Mouse (Mus musculus): ENCODE measurements around the gene Faiml. TPM values are rescaled to one million over a fixed set of nuclear protein-coding genes. Genes with fewer than 3 reads are reported as not detected.

Gene Faiml
- polyA plus RNA-seq, 1 experiment from 2014 or later, result not detected

DNA sequence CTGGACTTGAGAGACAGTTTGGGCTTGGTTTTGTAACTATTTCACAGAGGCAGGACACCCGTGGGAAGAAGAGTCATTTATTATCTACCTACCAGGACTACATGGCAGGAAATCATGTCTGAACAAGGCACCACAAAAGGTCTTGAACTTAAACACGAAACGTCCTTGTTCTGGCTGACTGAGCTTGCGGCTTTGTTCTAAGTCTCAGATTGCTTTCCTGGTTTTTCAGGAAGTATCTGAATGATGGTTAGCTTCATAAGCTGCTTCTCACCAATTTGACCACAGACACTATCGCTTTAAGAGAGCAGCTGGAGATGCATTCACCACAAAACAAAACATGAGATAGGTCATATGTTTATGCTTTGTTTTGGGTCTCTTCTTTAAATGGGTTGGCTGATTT is 3.5 kb upstream of the Faiml start:
- Histone ChIP-seq H3K4me1 (peaks cover 11% of the 10 kb centered on the region), H3K27ac (replicated peaks) (no peak overlapping the region), H3K36me3 (no peaks in the 10 kb centered on the region), H3K9me3 (no peaks in the 10 kb centered on the region), H3K4me2 (no peak overlapping the region), H3K4me3 (no peak overlapping the region), H3K27me3 (replicated peaks) (no peaks in the 10 kb centered on the region; the same call in 1 of the 2 replicates), H3K9ac (no peak overlapping the region)
- WGBS, result 73% methylated on average over 5 of the region's 5 CpGs
- no peak for ATAC-seq (ENCODE audit: extremely low read depth, insufficient number of reproducible peaks, low FRiP score, low TSS enrichment)

DNA sequence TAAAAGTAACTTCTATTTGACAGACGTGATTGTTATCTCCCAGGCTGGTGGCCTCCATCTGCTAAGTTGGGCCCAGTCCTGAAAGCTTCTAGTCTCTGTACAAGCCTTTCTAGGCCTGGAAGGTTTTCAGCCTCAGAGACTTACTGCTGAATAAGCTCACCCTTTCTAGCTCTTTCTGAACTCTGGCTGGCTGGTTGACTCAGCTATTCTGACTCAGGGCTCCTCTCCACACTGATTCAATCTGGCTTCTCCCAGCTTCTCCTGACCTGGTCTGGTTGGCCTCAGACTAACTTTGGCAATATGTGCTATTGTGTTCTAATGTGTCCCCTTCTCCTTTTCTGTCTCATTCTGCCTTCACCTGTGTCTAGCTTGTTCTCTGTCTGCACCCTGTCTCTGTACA is 2.2 kb upstream of the Faiml start:
- ATAC-seq (ENCODE audit: extremely low read depth, insufficient number of reproducible peaks, low FRiP score, low TSS enrichment), result no peak
- WGBS, result 33% methylated on average over 1 of the region's 1 CpGs
- Histone ChIP-seq H3K27me3 (replicated peaks) (no peaks in the 10 kb centered on the region; the same call in 1 of the 2 replicates), H3K4me3 (no peak overlapping the region), H3K36me3 (no peaks in the 10 kb centered on the region), H3K4me1 (peaks cover 11% of the 10 kb centered on the region), H3K4me2 (no peak overlapping the region), H3K9ac (no peak overlapping the region), H3K9me3 (no peaks in the 10 kb centered on the region), H3K27ac (replicated peaks) (no peak overlapping the region)

DNA sequence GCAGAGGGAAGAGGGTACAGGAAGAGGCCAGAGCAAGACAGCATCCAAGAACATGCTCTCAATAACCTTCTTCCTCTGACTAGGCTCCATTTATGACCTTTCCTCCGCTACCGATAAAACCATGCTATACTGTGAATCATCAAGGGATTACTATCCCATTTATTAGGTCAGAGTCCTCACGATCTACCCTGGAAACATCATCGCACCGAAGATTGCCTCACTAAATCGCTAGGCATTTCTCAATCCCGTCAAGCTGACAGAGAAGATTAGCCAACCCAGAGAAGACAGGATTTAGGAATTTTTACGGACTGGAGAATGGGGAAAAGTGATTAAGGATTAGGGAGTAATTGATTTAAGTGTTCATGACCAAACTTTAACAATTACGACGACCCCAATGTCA is 1.2 kb upstream of the Faiml start:
- Histone ChIP-seq H3K4me2 (no peak overlapping the region), H3K9ac (no peak overlapping the region), H3K4me3 (no peak overlapping the region), H3K27ac (replicated peaks) (no peak overlapping the region), H3K36me3 (no peaks in the 10 kb centered on the region), H3K4me1 (peaks cover 6% of the 10 kb centered on the region), H3K27me3 (replicated peaks) (no peaks in the 10 kb centered on the region; the same call in 1 of the 2 replicates), H3K9me3 (no peaks in the 10 kb centered on the region)
- no peak for ATAC-seq (ENCODE audit: extremely low read depth, insufficient number of reproducible peaks, low FRiP score, low TSS enrichment)
- 85% methylated on average over 10 of the region's 10 CpGs for WGBS

DNA sequence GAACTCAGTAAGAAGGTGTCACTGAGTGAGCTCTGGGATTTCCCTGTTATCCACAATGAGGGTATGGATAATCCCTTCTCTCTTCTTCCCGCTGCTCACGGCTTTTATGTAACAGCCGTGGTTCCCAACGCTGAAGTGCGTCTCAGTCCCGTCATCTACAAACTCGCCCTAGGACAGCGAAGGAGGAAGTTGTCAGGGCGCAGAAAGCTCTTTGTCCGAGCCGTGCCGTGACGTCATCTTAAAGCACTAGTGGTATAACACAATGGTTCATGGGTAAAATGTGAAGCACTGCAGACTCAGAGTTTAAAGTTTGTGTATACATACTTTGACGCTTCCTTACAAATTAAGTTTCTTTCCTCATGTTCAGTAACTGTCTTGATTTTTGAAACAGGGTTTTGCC is 7.6 kb downstream of the Faiml start:
- Histone ChIP-seq H3K4me2 (no peak overlapping the region), H3K4me3 (no peak overlapping the region), H3K9me3 (no peaks in the 10 kb centered on the region), H3K9ac (no peak overlapping the region), H3K4me1 (no peaks in the 10 kb centered on the region), H3K27ac (replicated peaks) (no peak overlapping the region), H3K27me3 (replicated peaks) (no peaks in the 10 kb centered on the region), H3K36me3 (no peaks in the 10 kb centered on the region)
- no peak for ATAC-seq (ENCODE audit: extremely low read depth, insufficient number of reproducible peaks, low FRiP score, low TSS enrichment)
- WGBS, result 84% methylated on average over 14 of the region's 14 CpGs

DNA sequence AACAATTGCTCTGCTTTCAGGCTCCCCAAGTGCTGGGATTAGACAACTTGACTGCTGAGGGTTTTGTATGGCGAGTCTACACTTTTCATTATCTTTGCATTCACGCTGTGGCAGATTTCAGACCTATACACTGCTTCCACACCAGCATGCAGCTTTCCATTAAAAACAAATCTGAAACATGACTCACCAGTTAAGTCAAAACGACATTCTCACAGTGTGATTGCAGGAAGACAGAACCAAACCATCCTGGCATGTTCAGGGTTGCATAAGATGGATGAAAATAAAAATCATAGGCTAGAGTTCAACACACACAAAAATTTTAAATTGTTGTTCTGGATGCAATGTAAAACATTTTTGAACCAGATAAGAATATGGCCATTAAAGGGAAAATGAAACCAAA is 12.5 kb downstream of the Faiml start:
- Histone ChIP-seq H3K27ac (replicated peaks) (no peak overlapping the region), H3K9me3 (no peaks in the 10 kb centered on the region), H3K4me2 (no peak overlapping the region), H3K4me1 (no peaks in the 10 kb centered on the region), H3K4me3 (no peak overlapping the region), H3K36me3 (no peaks in the 10 kb centered on the region), H3K9ac (no peak overlapping the region), H3K27me3 (replicated peaks) (no peaks in the 10 kb centered on the region)
- no peak for ATAC-seq (ENCODE audit: extremely low read depth, insufficient number of reproducible peaks, low FRiP score, low TSS enrichment)
- WGBS, result 40% methylated on average over 3 of the region's 3 CpGs

DNA sequence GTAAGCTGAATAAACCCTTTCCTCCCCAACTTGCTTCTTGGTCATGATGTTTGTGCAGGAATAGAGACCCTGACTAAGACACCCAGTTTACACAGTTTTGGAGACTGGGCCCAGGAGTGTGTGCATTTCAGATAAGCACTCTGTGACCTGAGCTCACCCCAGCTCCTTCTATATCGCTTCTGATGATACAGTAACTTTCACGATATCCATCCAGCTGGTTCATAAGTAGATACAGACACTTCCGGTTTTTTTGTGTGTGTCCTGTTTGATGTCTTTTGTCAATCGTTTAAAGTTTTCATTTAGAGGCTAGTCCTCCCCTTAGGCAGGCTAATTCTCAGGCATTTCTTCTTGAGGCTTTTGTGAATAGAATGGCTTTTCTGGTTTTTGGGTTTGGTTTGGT is 15.4 kb downstream of the Faiml start:
- H3K9ac ChIP-seq, result no peak overlapping the region
- H3K27ac ChIP-seq (replicated peaks), result no peak overlapping the region
- no peak overlapping the region for H3K4me3 ChIP-seq
- ATAC-seq (ENCODE audit: extremely low read depth, insufficient number of reproducible peaks, low FRiP score, low TSS enrichment), result no peak
- H3K27me3 ChIP-seq (replicated peaks), result no peaks in the 10 kb centered on the region
- WGBS, result 74% methylated on average over 4 of the region's 4 CpGs
- no peaks in the 10 kb centered on the region for H3K36me3 ChIP-seq
- H3K4me1 ChIP-seq, result no peaks in the 10 kb centered on the region
- no peak overlapping the region for H3K4me2 ChIP-seq
- H3K9me3 ChIP-seq, result no peaks in the 10 kb centered on the region

DNA sequence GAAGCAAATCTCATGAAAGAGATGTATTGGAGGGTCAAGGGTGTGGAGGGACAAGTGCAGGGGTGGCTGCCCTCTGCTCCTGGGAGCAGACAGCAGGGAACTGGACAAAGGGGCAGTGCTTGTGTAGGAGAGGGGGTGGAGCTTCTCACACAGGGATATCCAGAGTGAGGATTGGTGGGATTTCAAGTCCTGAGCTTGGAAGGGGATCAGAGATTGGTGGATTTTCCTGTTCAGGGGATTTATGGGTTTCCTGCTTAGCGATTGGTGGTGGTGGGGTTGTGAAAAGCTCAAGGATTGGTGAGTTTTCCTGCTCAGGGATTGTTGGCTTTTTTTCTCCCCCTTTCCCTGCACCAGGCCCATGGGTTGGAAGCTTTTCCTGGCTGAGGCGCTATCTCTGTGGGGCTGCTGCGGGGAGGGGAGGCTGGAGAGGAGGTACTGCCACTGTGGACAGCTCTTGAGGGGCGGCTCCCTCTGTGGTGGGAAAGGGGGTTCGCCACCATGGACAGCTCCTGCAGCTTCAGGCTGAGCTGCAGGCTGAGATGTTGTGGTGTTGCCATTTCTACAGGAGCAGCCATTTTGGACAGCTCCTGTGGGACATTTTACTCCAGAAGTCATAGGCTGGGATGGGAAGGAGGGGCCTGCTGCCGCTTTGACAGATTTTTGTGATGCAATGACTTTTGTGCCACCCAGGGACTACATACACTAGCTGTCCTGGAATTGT is 18.9 kb downstream of the Faiml start:
- no peak overlapping the region for H3K9ac ChIP-seq
- no peaks in the 10 kb centered on the region for H3K9me3 ChIP-seq
- H3K27me3 ChIP-seq (replicated peaks), result 0 out of 2 replicates have a peak, but pooled peaks cover 3% of the 10 kb centered on the region
- 15% methylated on average over 6 of the region's 6 CpGs for WGBS
- peak; percentile 31; the same call in 1 of the 2 replicates for ATAC-seq (ENCODE audit: extremely low read depth, insufficient number of reproducible peaks, low FRiP score, low TSS enrichment)
- H3K4me2 ChIP-seq, result no peak overlapping the region
- H3K36me3 ChIP-seq, result no peaks in the 10 kb centered on the region
- no peaks in the 10 kb centered on the region for H3K4me1 ChIP-seq
- no peak overlapping the region for H3K27ac ChIP-seq (replicated peaks)
- no peak overlapping the region for H3K4me3 ChIP-seq

DNA sequence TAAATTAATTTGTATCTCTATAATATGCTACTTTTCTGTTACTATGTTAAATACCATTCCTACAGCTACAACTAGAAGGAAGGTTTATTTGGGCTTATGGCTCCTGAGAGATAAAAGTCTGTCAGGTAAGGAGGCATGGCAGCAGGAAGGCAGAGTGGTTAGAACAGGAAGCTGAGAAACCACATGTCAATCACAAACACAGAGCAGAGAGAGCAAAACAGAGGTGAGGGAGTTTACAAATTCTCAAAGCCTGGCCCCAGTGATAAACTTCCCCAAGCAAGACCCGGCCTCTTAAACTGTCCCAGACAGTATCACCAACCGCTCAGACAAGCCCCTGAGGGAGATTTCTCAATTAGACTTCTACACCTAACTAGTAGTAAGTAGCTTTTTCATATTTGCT is 20.9 kb downstream of the Faiml start:
- Histone ChIP-seq H3K4me3 (no peak overlapping the region), H3K9ac (no peak overlapping the region), H3K27ac (replicated peaks) (no peak overlapping the region), H3K9me3 (no peaks in the 10 kb centered on the region), H3K27me3 (replicated peaks) (0 out of 2 replicates have a peak, but pooled peaks cover 3% of the 10 kb centered on the region), H3K4me1 (no peaks in the 10 kb centered on the region), H3K4me2 (no peak overlapping the region), H3K36me3 (no peaks in the 10 kb centered on the region)
- no peak for ATAC-seq (ENCODE audit: extremely low read depth, insufficient number of reproducible peaks, low FRiP score, low TSS enrichment)
- WGBS, result 49% methylated on average over 2 of the region's 2 CpGs

DNA sequence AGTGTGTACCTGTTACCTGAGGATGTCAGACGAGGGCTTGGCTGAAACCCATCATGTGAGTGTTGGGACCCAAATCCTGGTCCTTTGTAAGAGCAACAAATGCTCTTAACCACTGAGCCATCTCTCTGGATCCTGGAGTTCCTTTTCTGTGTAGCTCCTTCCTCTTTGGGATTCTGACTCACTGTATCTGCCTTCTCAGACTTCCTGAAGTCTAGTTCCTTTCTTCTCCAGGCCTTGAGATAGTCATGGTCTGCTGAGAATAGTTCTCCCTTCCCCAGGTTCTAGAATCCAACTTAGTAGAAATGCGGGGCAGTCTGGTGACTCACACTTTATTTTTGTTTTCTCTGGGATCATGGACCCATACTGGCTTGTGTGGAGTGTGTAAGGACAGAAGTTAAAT is 24.4 kb downstream of the Faiml start:
- H3K4me1 ChIP-seq, result no peaks in the 10 kb centered on the region
- 59% methylated on average over 2 of the region's 2 CpGs for WGBS
- no peaks in the 10 kb centered on the region for H3K36me3 ChIP-seq
- no peaks in the 10 kb centered on the region for H3K9me3 ChIP-seq
- no peak overlapping the region for H3K27ac ChIP-seq (replicated peaks)
- no peak for ATAC-seq (ENCODE audit: extremely low read depth, insufficient number of reproducible peaks, low FRiP score, low TSS enrichment)
- 0 out of 2 replicates have a peak, but pooled peaks cover 3% of the 10 kb centered on the region for H3K27me3 ChIP-seq (replicated peaks)
- H3K4me3 ChIP-seq, result no peak overlapping the region
- no peak overlapping the region for H3K4me2 ChIP-seq
- no peak overlapping the region for H3K9ac ChIP-seq

DNA sequence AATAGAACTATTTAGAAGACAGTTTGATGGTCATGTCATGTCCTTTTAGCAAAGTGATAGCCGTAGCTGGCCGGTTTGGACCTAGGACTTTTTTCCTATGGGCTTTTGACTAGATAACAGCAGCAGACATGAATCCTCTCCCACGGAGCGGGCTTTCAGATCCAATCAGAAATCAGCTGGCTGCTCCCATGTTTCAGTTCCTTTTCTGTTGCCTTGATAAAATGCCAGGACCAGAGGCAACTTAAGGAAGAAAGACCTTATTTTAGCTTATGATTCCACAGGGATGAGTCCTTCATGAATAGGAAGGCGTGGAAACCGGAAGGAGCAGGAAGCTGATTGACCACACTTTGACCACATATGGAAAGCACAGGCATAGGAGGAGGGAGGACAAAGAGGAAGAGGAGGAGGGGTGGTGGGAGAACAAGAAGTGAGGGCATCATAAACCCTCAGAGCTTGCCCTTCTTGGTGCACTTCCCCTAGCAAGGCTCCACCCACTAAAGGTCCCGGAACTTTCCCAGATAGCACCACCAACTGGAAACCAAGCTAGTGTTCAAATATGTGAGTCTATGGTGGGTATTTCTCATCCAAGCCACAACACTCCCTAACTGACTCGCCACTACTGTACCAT is 53.9 kb downstream of the Faiml start:
- peaks cover 7% of the 10 kb centered on the region for H3K4me1 ChIP-seq
- H3K4me3 ChIP-seq, result no peak overlapping the region
- H3K36me3 ChIP-seq, result no peaks in the 10 kb centered on the region
- no peak overlapping the region for H3K4me2 ChIP-seq
- no peak overlapping the region for H3K9ac ChIP-seq
- no peak; the same call in 1 of the 2 replicates for ATAC-seq (ENCODE audit: extremely low read depth, insufficient number of reproducible peaks, low FRiP score, low TSS enrichment)
- H3K27me3 ChIP-seq (replicated peaks), result no peaks in the 10 kb centered on the region
- WGBS, result 61% methylated on average over 8 of the region's 8 CpGs
- H3K9me3 ChIP-seq, result no peaks in the 10 kb centered on the region
- no peak overlapping the region for H3K27ac ChIP-seq (replicated peaks)

DNA sequence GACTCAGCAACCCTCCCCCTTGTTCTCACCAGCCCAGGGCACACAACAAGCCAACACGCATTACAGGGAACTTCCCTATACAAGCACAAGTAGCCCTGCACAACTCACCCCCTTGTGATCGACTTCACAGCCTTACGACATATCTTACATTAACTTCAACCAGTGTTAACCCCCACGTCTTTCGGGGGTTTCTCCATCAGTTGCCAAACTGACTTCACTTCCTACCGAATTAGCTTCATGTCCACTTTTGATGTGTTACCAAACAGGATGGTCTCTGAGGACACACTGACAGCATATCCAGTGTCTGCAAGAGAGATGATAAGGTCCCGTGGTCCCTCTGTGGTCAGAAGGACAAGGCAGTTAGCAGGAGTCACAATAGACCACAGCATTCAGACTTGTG is 54.9 kb downstream of the Faiml start:
- no peak overlapping the region for H3K27ac ChIP-seq (replicated peaks)
- no peaks in the 10 kb centered on the region for H3K36me3 ChIP-seq
- H3K9ac ChIP-seq, result no peak overlapping the region
- H3K4me2 ChIP-seq, result no peak overlapping the region
- H3K4me1 ChIP-seq, result peaks cover 7% of the 10 kb centered on the region
- 64% methylated on average over 7 of the region's 7 CpGs for WGBS
- no peaks in the 10 kb centered on the region for H3K9me3 ChIP-seq
- no peaks in the 10 kb centered on the region for H3K27me3 ChIP-seq (replicated peaks)
- no peak overlapping the region for H3K4me3 ChIP-seq
- ATAC-seq (ENCODE audit: extremely low read depth, insufficient number of reproducible peaks, low FRiP score, low TSS enrichment), result no peak

DNA sequence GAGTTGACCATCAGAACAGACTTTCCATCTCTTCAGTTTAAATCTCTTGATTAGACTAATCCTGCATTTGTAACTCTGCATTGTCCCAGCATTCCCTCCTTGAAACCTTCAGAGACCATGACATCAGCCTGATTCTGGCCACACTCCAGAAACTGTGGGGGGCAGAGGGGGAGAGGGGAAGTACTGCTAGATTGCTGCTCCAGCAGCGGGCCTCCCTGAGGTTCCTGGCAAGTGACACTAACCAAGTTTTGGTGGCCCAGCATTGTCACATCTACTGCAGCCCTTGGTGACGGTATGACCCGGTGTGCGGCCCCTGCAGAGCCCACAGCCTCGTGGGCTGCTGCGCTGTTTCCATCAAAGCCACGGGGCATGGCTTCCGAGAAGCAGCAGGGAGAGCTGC is 56.8 kb downstream of the Faiml start:
- no peak overlapping the region for H3K4me2 ChIP-seq
- no peak overlapping the region for H3K4me3 ChIP-seq
- H3K36me3 ChIP-seq, result no peaks in the 10 kb centered on the region
- H3K27me3 ChIP-seq (replicated peaks), result no peaks in the 10 kb centered on the region
- WGBS, result 55% methylated on average over 8 of the region's 8 CpGs
- H3K27ac ChIP-seq (replicated peaks), result no peak overlapping the region
- H3K9ac ChIP-seq, result no peak overlapping the region
- H3K4me1 ChIP-seq, result peaks cover 7% of the 10 kb centered on the region
- H3K9me3 ChIP-seq, result no peaks in the 10 kb centered on the region
- no peak for ATAC-seq (ENCODE audit: extremely low read depth, insufficient number of reproducible peaks, low FRiP score, low TSS enrichment)

Data from heart, embryonic 13.5 days (tissue).